Mouse (Mus musculus) limb, embryonic 13.5 days (tissue): Measurements from ENCODE around the gene Glrb. TPM values are rescaled to one million over a fixed set of nuclear protein-coding genes. Genes with fewer than 3 reads are reported as not detected.

Experiments
- polyA plus RNA-seq: library from polyadenylated mRNA; unstranded; fragments of >200 nt; fragmentation: Nextera tagmentation; extraction: Ambion mirVana; gene quantifications from 2 replicates; pipeline ENCODE4 v1.2.1, GENCODE M21; 2015

The Glrb gene
- polyA plus RNA-seq, 1 experiment from 2014 or later, result 22.7 TPM

Other genes with a start within 250 kb of the Glrb start
- gene Gria2, start 110.8 kb downstream of the Glrb start, polyA plus RNA-seq, result 3.3 and 3.6 TPM in 2 replicates
- gene Pdgfc, start 122.8 kb upstream of the Glrb start, polyA plus RNA-seq, result 48.9 and 54.4 TPM in 2 replicates